Mouse (Mus musculus): ENCODE measurements around the gene Gsdma2. TPM values are rescaled to one million over a fixed set of nuclear protein-coding genes. Genes with fewer than 3 reads are reported as not detected.

Gene Gsdma2
- total RNA-seq, 2 experiments from 2014 or later, result not detected

DNA sequence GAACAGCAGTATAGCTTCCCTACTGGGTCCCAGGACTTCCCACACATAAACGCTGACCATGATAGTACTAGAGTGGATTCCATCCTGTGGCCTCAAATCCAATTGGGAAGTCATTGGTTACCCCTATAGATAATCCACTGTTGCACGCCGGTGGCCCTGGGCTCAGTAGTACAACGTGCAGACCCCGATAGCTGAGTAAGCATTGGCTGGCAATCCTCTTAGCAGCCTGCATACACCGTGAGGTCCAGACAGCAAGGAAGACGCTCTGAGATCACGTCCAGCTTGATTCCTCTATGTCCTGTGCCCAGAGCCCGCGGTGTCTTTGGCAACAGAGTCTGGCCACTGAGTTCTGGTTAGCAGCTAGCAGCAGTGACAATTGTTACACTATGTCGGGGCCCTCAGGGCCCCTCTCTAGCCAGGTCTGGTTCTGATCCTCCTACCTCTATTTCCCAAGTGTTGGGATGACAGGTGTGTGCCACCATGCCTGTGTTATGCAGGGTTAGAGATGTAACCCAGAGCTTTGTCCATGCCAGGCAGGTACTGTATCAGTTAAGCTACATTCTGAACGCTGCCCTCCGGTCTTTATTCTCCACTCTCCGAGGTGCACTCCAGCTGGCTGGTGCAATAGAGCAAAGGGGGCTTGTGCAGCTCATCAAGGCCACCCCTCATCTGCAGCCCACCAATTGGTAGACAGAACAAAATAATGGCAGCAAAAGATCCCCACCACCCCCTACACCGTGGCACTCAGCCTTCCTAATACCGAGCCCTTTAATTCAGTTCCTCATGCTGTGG is 52.5 kb downstream of the Gsdma2 start:
- DNase-seq (ENCODE audit: low spot score in 2 of 2), result no peak

DNA sequence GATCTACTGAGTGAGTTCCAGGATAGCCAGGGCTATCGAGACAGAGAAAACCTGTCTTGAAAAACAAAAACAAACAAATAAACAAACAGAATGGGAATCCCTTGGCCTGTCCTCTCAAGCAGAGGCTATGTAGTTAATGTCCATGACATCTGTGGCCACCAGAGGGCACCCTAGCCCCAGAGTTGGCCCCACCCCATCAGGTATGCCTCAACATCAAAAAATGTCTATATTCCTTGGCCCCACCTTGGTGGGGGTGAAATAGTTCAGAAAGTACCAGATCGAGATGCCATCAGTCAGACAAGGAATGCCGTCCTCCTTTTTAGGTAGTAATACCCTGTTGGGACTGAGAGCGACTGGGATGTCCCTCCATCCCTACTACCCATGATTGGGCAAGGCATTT is 53.4 kb downstream of the Gsdma2 start:
- peak; percentile 68 to 80 for DNase-seq (ENCODE audit: low spot score in 2 of 2)

DNA sequence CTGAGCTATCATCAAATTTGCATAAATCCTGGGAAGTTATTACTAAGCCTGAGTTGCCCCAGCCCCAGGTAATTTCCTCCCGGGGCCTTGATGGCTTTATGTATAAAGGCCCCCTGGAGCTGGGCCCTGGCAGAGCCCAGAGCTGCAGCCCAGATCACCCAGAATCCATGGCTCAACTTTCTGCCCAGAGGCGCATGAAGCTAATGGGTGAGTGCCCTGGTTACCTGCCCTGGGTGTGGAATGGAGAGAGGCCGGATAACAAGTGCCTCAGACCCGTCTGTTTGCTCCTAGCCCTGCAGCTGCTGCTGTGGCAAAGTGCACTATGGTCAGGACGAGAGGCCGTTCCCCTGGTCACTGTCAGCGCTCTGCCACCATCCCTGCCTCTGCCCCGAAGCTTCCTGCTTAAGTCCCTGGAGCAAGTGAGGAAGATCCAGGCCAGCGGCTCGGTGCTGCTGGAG is 54.7 kb downstream of the Gsdma2 start, which contains the start of gene Csf3:
TSS of gene Csf3 (plus strand) at position 51 of the 458 bp plus-strand sequence.
- DNase-seq (ENCODE audit: low spot score in 2 of 2), result no peak

DNA sequence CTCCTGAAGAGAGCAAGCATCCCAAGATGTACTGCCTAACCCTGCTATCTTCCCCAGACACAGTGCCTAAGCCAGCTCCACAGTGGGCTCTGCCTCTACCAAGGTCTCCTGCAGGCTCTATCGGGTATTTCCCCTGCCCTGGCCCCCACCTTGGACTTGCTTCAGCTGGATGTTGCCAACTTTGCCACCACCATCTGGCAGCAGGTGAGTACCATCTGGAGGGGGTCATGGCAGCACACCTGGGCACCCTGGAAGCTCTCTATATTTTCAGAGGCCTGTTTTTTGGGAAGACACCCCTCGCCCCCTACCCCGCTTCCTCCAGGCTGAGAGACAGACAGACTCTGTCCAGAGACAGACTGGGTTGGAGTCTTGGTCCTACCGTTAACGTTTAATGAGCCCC is 55.8 kb downstream of the Gsdma2 start:
- no peak for DNase-seq (ENCODE audit: low spot score in 2 of 2)

DNA sequence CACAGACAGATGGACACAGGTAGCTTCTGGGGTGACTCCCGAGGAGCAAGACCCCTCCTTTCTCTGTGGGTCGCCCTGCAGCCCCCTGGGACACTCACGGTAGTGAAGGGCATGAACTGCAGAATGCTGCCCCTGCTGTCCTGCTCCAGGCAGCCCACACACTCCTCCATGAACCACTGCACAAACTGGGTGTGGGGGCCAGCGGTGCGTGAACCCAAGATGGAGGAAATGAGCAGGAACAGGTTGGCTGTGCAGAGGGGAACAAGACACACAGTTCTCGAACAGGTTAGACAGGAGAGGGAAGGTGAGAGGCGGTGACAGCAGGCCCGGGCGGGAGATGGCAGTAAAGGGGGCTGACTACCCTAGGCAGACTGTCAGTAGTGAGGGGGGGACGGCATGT is 58.5 kb downstream of the Gsdma2 start:
- DNase-seq (ENCODE audit: low spot score in 2 of 2), result no peak

Other genes with a start within 250 kb of the Gsdma2 start
- gene Pgap3, start 246.3 kb upstream of the Gsdma2 start, total RNA-seq (2021), result 10 to 100 TPM; 10.0 to 10.1 TPM
- 1 to 10 TPM; 2.4 to 2.9 TPM for gene Erbb2, start 234.3 kb upstream of the Gsdma2 start, total RNA-seq (2021)
- gene Mien1, start 207.8 kb upstream of the Gsdma2 start, total RNA-seq (2021), result 100 to 1,000 TPM in 1 of 2 experiments, 10 to 100 TPM in 1; 87.7 to 102 TPM
- gene Grb7, start 200.4 kb upstream of the Gsdma2 start, total RNA-seq (2021), result 1 to 10 TPM; 1.1 to 1.6 TPM
- gene Ikzf3, start 100.7 kb upstream of the Gsdma2 start, total RNA-seq (2021), result under 1 TPM in 1 of 2 experiments, not detected in 1; 0.21 TPM
- under 1 TPM in 1 of 2 experiments, not detected in 1; 0.31 TPM for gene Zpbp2, start 95.7 kb upstream of the Gsdma2 start, total RNA-seq (2021)
- gene Ormdl3, start 59.4 kb upstream of the Gsdma2 start, total RNA-seq (2021), result 10 to 100 TPM; 49.1 to 57.6 TPM
- gene Lrrc3c, start 48.5 kb upstream of the Gsdma2 start, total RNA-seq (2021), result not detected
- 10 to 100 TPM; 10.1 to 13.3 TPM for gene Gm12355, start 21.1 kb upstream of the Gsdma2 start, total RNA-seq (2021)
- not detected for gene Gsdma3, start 20.4 kb upstream of the Gsdma2 start, total RNA-seq (2021)
- not detected for gene Gsdma, start 17.6 kb downstream of the Gsdma2 start, total RNA-seq (2021)
- 100 to 1,000 TPM; 122 to 126 TPM for gene Psmd3, start 35.8 kb downstream of the Gsdma2 start, total RNA-seq (2021)
- gene Csf3, start 54.5 kb downstream of the Gsdma2 start, total RNA-seq (2021), result not detected
- gene Med24, start 82.7 kb downstream of the Gsdma2 start, total RNA-seq (2021), result 100 to 1,000 TPM; 109 to 110 TPM
- 1,000 to 10,000 TPM; 1,264 to 1,291 TPM for gene Thra, start 93.9 kb downstream of the Gsdma2 start, total RNA-seq (2021)
- gene Nr1d1, start 128.6 kb downstream of the Gsdma2 start, total RNA-seq (2021), result 10 to 100 TPM; 53.3 to 65.3 TPM
- 100 to 1,000 TPM; 149 to 161 TPM for gene Msl1, start 148.8 kb downstream of the Gsdma2 start, total RNA-seq (2021)
- 10 to 100 TPM; 56.7 to 59.7 TPM for gene Casc3, start 158.1 kb downstream of the Gsdma2 start, total RNA-seq (2021)
- gene Rapgefl1, start 190.0 kb downstream of the Gsdma2 start, total RNA-seq (2021), result 100 to 1,000 TPM; 159 to 165 TPM
- gene Wipf2, start 216.9 kb downstream of the Gsdma2 start, total RNA-seq (2021), result 10 to 100 TPM; 35.8 to 43.8 TPM

Measured in layer of hippocampus, postnatal 14 days (tissue).